Mouse (Mus musculus) stomach, embryonic 16.5 days (tissue): Measurements from ENCODE around the gene Vat1. TPM values are rescaled to one million over a fixed set of nuclear protein-coding genes. Genes with fewer than 3 reads are reported as not detected.
A peak's percentile ranks its signal among the peaks of the same experiment; 100 is the strongest.

Experiments used
- ATAC-seq: fragments of 200-750 bp; cut with Nextera tagmentation; 2 replicates; pipeline ENCODE4 v1.8.0; 2017; ENCODE audit warnings: moderate number of reproducible peaks, moderate TSS enrichment; ENCODE audit not compliant: insufficient read depth, low FRiP score
- H3K27ac ChIP-seq: fragments of 300-500 bp; sonication (generic); 2 replicates; pipeline ENCODE4 v1.5.1; 2014; ENCODE audit warnings: low read length
- H3K27me3 ChIP-seq: fragments of 300-500 bp; sonication (generic); 2 replicates; pipeline ENCODE4 v1.6.1; 2014; ENCODE audit warnings: low read length, control low read depth, mixed read lengths; ENCODE audit not compliant: control insufficient read depth, insufficient read depth
- H3K36me3 ChIP-seq: fragments of 300-500 bp; sonication (generic); 2 replicates; pipeline ENCODE4 v1.6.1; 2014; ENCODE audit warnings: low read length; ENCODE audit not compliant: control insufficient read depth, insufficient read depth
- H3K4me1 ChIP-seq: fragments of 300-500 bp; sonication (generic); 2 replicates; pipeline ENCODE4 v1.6.1; 2014; ENCODE audit warnings: low read length, control low read depth, mixed read lengths; ENCODE audit not compliant: control insufficient read depth, insufficient read depth
- H3K4me2 ChIP-seq: fragments of 300-500 bp; sonication (generic); 2 replicates; pipeline ENCODE4 v1.6.1; 2014; ENCODE audit warnings: low read depth, low read length, mixed read lengths
- H3K4me3 ChIP-seq: fragments of 300-500 bp; sonication (generic); replicated peaks from 2 replicates; pipeline ENCODE4 v1.5.1; 2014; ENCODE audit warnings: mild to moderate bottlenecking, low read length
- H3K9ac ChIP-seq: fragments of 300-500 bp; sonication (generic); 2 replicates; pipeline ENCODE4 v1.6.1; 2014; ENCODE audit warnings: low read length
- H3K9me3 ChIP-seq: fragments of 300-500 bp; sonication (generic); replicated peaks from 2 replicates; pipeline ENCODE4 v1.6.1; 2016; ENCODE audit warnings: low read length, control low read depth; ENCODE audit not compliant: control insufficient read depth
- WGBS: fragments of 180-500 bp; shearing (Covaris S2); extraction: QIAGEN DNeasy Blood & Tissue Kit; methylation state at CpG from one replicate; pipeline ENCODE4 v1.1.7; 2014; 5-methylcytosine and 5-hydroxymethylcytosine counted together
- polyA plus RNA-seq: library from polyadenylated mRNA; unstranded; fragments of >200 nt; fragmentation: Nextera tagmentation; extraction: Ambion mirVana; gene quantifications from 2 replicates; pipeline ENCODE4 v1.2.1, GENCODE M21; 2015

Vat1 gene
- polyA plus RNA-seq, result 67.1 and 73.8 TPM in 2 replicates

DNA sequence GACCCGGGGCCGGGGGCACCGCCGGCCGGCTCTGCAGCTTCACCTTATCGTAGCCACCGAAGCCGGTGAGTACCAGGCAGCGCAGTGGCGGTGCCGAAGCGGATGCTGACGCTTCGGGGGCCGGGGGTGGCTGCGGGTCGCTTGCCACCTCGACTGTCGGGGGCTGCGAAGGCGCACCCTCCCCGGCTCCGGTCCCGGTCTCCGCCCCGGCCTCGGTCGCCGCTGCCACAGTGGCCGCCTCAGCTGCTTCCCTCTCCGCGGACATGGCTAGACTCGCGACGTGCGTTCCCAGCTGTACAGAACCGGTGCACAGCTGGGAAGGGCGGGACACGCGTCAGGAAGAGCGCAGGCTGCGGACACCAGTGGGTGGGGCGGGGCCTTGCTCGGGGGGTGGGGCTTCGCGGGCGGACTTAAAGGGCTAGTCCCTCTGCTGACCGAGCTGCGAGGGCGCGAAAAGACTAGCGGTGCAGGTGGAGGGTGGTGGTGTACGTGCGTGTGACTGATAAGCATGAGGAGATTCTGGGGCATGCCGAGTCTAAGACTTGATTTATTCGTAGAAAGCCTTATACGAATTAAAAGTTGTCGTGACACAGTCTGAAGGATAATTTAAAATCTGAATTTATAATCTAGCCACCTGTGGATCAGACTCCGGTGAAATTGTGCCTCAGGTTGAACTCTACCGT, at the start of gene Vat1:
Gene Vat1 (minus strand): TSS at position 362 of the 683 bp plus-strand sequence.
- peaks cover 31% of the 10 kb centered on the region for H3K4me1 ChIP-seq
- H3K27me3 ChIP-seq, result no peaks in the 10 kb centered on the region
- H3K9ac ChIP-seq, result peak within 1 kb of the TSS; percentile 87
- peak; percentile 69 for ATAC-seq
- peak within 1 kb of the TSS; percentile 93 for H3K27ac ChIP-seq
- peak within 1 kb of the TSS; percentile 97 for H3K4me2 ChIP-seq
- WGBS, result 1% methylated on average over 55 of the region's 60 CpGs
- H3K4me3 ChIP-seq, result peak within 1 kb of the TSS; percentile 87
- H3K36me3 ChIP-seq, result 0 out of 2 replicates have a peak, but pooled peaks cover 7% of the 10 kb centered on the region
- no peaks in the 10 kb centered on the region for H3K9me3 ChIP-seq

DNA sequence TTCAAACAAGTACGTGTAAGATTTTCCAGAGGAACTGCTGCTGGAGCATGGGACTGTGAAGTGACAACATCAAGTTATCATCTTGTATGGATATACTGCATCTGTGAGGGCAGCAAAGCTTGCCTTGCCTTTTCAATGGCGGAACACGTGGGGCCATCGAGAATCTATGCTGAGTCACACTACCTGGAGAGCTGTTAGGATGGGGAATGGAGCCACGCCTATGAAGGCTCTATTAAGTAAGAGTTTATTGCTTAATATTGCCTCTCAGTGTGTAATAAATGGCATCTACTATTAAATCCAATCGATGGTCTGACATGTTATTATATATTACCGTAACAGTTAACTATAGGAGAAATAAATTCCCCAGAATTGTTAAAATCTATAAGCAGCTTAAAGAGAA, 41.1 kb upstream of the Vat1 start:
- Histone ChIP-seq H3K27ac (no peak overlapping the region), H3K4me1 (no peaks in the 10 kb centered on the region), H3K9me3 (no peaks in the 10 kb centered on the region), H3K36me3 (no peaks in the 10 kb centered on the region), H3K27me3 (no peaks in the 10 kb centered on the region), H3K4me2 (no peak overlapping the region), H3K9ac (no peak overlapping the region), H3K4me3 (no peak overlapping the region)
- WGBS, result 89% methylated on average over 7 of the region's 7 CpGs
- ATAC-seq, result no peak

DNA sequence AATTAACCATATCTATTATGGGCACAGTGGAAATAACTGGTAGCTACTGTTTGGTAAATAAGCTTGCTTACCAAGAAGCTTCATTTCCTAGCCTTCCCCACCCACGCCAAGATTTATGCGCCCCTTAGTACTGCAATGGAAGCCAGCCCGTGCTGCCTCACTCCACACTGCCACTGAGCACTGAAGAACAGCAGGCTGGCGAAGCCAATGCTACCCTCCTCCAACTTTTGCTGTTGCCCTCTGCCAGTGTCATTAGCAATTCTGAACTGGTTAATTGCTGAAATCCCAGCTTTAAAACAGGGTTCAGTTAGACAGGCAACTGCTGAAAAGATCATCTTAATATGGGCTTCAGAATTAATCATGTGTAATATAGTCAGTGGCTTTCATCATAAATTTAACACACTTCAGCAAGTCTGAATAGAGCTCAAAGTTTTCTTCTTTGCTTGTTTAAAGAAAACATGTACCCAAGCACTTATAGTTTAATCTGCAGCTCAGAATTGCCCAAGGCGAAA, 40.3 kb upstream of the Vat1 start:
- H3K9ac ChIP-seq, result no peak overlapping the region
- no peaks in the 10 kb centered on the region for H3K36me3 ChIP-seq
- no peak for ATAC-seq
- H3K4me3 ChIP-seq, result no peak overlapping the region
- H3K27ac ChIP-seq, result no peak overlapping the region
- no peak overlapping the region for H3K4me2 ChIP-seq
- H3K9me3 ChIP-seq, result no peaks in the 10 kb centered on the region
- no peaks in the 10 kb centered on the region for H3K27me3 ChIP-seq
- 90% methylated on average over 5 of the region's 5 CpGs for WGBS
- H3K4me1 ChIP-seq, result no peaks in the 10 kb centered on the region

DNA sequence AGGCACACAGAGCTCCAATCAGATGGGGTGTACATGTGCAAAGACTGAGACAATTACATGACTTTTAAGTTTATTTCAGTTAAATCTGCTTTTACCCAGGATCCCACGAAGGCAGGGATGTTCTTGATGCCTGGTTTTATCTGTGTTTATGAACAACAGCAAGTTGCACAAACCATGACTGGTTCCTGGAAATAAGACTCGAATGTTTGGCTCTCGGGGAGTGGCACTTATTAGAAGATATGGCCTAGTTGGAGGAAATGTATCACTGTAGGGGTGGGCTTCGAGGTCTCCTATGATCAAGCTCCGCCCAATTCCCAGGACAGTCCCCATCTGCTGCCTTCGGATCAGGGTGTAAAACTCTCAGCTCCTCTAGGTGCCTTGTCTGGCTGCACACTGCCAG, 20.1 kb upstream of the Vat1 start:
- Histone ChIP-seq H3K4me3 (no peak overlapping the region), H3K4me2 (no peak overlapping the region), H3K27ac (no peak overlapping the region), H3K36me3 (no peaks in the 10 kb centered on the region), H3K27me3 (no peaks in the 10 kb centered on the region), H3K9ac (no peak overlapping the region), H3K9me3 (no peaks in the 10 kb centered on the region), H3K4me1 (no peaks in the 10 kb centered on the region)
- ATAC-seq, result no peak
- WGBS, result 61% methylated on average over 6 of the region's 6 CpGs

DNA sequence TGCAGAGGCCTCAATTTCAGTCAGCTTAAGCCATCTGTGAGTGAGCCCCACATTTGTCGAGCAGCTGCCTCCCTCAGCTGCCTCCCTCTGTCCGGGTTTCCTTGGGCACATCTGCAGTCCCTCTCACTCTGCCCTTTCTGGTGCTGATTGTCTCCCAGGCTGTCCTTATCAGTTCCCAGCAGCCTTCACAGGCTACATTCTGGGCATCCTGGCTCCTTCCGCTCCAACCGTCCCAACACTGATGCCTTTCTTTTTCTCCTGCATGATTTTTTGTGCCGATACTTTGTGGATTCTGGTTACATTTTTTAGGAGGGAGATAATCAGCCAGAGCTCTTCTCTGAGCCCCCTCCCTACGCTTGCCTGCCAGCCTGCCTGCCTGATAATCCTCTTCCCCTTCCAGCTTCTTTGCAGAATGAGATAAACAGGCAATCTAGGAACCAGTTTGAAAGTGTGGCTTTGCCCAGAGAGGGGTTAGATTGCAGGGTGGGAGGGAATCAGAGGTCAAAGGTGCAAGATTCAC, 19.5 kb upstream of the Vat1 start:
- H3K27ac ChIP-seq, result 0 out of 2 replicates have a peak overlapping the region, but pooled peaks have one; percentile 14
- WGBS, result 38% methylated on average over 6 of the region's 6 CpGs
- H3K9ac ChIP-seq, result no peak overlapping the region
- H3K27me3 ChIP-seq, result no peaks in the 10 kb centered on the region
- H3K4me2 ChIP-seq, result no peak overlapping the region
- H3K36me3 ChIP-seq, result no peaks in the 10 kb centered on the region
- H3K4me3 ChIP-seq, result no peak overlapping the region
- H3K9me3 ChIP-seq, result no peaks in the 10 kb centered on the region
- H3K4me1 ChIP-seq, result no peaks in the 10 kb centered on the region
- no peak for ATAC-seq

DNA sequence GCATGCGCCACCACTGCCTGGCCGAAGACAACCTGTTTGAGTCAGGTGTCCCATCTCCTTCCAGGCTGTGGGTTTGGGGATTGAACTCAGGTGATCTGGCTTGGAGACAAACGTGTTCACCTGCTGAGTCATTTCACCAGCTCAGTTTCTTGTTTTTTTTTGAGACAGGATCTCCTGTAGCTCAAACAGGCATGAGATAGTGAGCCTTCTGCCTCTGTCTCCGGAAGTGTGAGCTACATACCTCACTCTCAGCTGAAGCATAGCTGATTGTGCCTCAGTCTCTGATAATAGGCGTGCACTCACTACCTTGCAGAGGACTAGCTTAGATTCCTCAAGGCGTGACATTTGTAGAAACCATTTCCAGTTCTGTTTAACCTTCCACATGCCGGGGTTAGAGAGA, 18.8 kb upstream of the Vat1 start:
- H3K27me3 ChIP-seq, result no peaks in the 10 kb centered on the region
- no peak overlapping the region for H3K4me2 ChIP-seq
- 69% methylated on average over 7 of the region's 7 CpGs for WGBS
- H3K9me3 ChIP-seq, result no peaks in the 10 kb centered on the region
- no peaks in the 10 kb centered on the region for H3K36me3 ChIP-seq
- no peaks in the 10 kb centered on the region for H3K4me1 ChIP-seq
- ATAC-seq, result no peak
- no peak overlapping the region for H3K4me3 ChIP-seq
- H3K9ac ChIP-seq, result no peak overlapping the region
- H3K27ac ChIP-seq, result no peak overlapping the region

DNA sequence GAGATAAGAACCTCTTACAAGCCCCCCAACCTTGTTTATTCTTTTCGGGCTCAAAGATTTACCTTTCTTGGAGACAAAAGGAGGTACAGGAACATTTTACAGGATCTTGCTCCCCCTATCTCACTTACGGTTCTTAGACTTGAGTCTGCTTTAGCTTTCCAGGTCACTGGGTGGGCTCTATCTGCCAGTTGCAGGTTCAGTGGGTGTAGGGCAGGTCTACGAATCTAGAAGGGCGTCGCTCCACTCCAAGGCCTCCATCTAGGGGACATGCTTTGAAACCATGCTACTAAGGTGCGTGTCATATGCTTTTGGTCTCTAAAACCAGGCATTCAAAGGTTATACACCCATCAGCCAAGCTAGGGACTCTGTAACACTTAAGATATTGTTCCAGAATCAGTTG, 18.2 kb upstream of the Vat1 start:
- H3K4me2 ChIP-seq, result no peak overlapping the region
- H3K9me3 ChIP-seq, result no peaks in the 10 kb centered on the region
- no peaks in the 10 kb centered on the region for H3K27me3 ChIP-seq
- 48% methylated on average over 6 of the region's 6 CpGs for WGBS
- ATAC-seq, result no peak
- H3K9ac ChIP-seq, result no peak overlapping the region
- H3K4me3 ChIP-seq, result no peak overlapping the region
- H3K4me1 ChIP-seq, result peaks cover 3% of the 10 kb centered on the region
- no peak overlapping the region for H3K27ac ChIP-seq
- no peaks in the 10 kb centered on the region for H3K36me3 ChIP-seq

DNA sequence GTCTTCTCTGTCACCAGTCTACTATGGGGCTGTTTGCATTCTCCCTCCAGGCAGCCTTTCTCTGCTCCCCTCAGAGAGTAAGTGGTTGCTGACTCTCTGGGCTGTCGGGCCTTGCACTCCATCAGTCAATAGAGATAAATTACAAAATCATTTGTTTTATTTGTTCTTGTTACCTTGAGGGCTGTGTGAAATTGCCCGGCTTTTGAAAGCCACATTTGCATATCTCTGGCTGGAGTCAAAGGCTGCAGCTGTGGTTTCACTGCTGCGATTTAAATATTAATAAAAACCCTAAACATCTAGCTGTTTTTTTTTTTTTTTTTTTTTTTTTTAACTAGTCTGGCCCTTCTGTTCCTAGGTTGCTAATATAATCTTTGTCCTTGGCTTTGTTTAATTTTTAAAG, 17.8 kb upstream of the Vat1 start:
- WGBS, result 25% methylated on average over 3 of the region's 3 CpGs
- Histone ChIP-seq H3K36me3 (no peaks in the 10 kb centered on the region), H3K4me2 (no peak overlapping the region), H3K27ac (no peak overlapping the region), H3K9ac (no peak overlapping the region), H3K4me1 (peaks cover 7% of the 10 kb centered on the region), H3K27me3 (no peaks in the 10 kb centered on the region), H3K4me3 (no peak overlapping the region), H3K9me3 (no peaks in the 10 kb centered on the region)
- ATAC-seq, result no peak

DNA sequence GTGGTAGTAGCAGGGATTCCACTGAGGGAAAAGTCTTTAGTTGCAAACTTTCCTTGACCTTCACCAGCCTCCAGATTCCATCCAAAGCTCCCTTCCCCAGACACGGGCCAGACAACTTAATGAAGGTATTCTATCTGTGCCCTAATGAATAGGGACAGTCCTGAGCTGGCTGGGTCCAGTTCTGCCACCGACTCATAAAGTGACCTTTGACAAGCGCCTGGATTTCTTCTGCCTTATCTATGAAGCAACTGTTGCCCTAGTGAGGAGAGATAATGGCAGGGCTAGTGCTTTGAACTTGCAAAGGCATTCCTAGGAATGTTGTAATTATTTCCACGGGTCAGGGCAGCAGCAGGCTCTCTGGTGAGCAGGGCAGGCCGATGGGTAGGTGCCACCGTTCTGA, 14.9 kb upstream of the Vat1 start:
- Histone ChIP-seq H3K9me3 (no peaks in the 10 kb centered on the region), H3K27ac (no peak overlapping the region), H3K9ac (no peak overlapping the region), H3K36me3 (no peaks in the 10 kb centered on the region), H3K4me3 (no peak overlapping the region), H3K27me3 (no peaks in the 10 kb centered on the region), H3K4me2 (no peak overlapping the region), H3K4me1 (peaks cover 8% of the 10 kb centered on the region)
- ATAC-seq, result peak; percentile 52; the same call in 1 of the 2 replicates
- WGBS, result 17% methylated on average over 6 of the region's 6 CpGs
